Mouse (Mus musculus): ENCODE measurements around the gene Cst6. TPM values are rescaled to one million over a fixed set of nuclear protein-coding genes. Genes with fewer than 3 reads are reported as not detected.

Gene Cst6
- polyA plus RNA-seq, 1 experiment, result 0.82 TPM

DNA sequence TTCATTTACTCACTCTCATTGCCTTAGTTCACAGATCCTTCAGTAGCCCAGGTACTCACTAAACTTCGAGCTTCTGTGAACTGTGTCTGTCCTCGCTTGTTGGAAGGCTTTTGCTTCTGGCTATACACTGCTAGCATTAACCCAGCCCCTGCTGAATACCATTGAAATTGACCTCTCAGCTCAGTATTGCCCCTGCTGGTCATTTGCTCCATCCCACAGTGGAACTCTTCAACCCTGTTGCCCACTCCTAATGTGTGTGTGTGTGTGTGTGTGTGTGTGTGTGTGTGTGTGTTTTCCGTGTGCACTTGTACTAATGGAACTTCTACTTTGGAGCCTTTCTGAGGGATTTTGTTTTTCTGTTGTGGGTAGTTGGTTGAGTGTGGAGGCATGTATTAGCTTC, 21.6 kb upstream of the Cst6 start:
- Histone ChIP-seq H3K36me3 (ENCODE audit: control insufficient read depth, insufficient read depth, low read length) (peaks cover 20% of the 10 kb centered on the region), H3K27ac (ENCODE audit: insufficient read depth, low read length) (no peak overlapping the region), H3K4me1 (ENCODE audit: control insufficient read depth, insufficient read depth, insufficient read length) (peaks cover 4% of the 10 kb centered on the region), H3K27me3 (ENCODE audit: control insufficient read depth, insufficient read depth, low read length) (no peaks in the 10 kb centered on the region), H3K4me3 (ENCODE audit: extremely low read depth, insufficient read depth, insufficient read length) (no peak overlapping the region)
- WGBS, result 84% methylated on average over 3 of the region's 3 CpGs
- DNase-seq (ENCODE audit: low read depth in 1 of 2, low spot score in 2 of 2), result no peak
- TF ChIP-seq CTCF (IDR thresholded peaks at IDR 0.05; ENCODE audit: extremely low read depth, insufficient read depth, insufficient read length, insufficient replicate concordance) (no peak), POLR2A (IDR thresholded peaks at IDR 0.05; ENCODE audit: low read depth, low read length) (no peak)

DNA sequence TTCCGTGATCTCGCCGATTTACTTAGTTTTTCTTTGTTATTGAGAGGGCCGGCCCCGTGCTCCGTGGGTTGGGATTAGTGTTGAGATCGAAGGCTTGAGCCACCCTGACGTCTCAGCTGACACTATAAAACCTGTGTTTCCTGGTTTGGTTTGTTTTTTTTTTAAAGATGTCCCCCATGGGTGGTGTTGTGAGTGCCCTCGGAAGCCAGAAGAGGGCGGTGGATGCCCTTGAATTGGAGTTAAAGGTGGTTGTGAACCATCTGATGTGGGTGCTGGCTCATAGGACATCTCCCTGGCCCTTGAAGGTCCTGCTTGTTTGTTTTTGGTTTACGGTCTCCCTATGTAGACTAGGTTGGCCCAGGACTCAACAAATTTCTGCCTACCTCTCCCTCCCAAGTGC, 18.1 kb upstream of the Cst6 start:
- H3K4me1 ChIP-seq (ENCODE audit: control insufficient read depth, insufficient read depth, insufficient read length), result peaks cover 4% of the 10 kb centered on the region
- H3K27ac ChIP-seq (ENCODE audit: insufficient read depth, low read length), result peak overlapping the region; percentile 99
- 10% methylated on average over 11 of the region's 11 CpGs for WGBS
- H3K36me3 ChIP-seq (ENCODE audit: control insufficient read depth, insufficient read depth, low read length), result peaks cover 24% of the 10 kb centered on the region
- peak overlapping the region; percentile 100 for H3K4me3 ChIP-seq (ENCODE audit: extremely low read depth, insufficient read depth, insufficient read length)
- TF ChIP-seq CTCF (IDR thresholded peaks at IDR 0.05; ENCODE audit: extremely low read depth, insufficient read depth, insufficient read length, insufficient replicate concordance), result peak; percentile 7; the same call in 1 of the 2 replicates
- TF ChIP-seq POLR2A (IDR thresholded peaks at IDR 0.05; ENCODE audit: low read depth, low read length), result no peak
- no peak for DNase-seq (ENCODE audit: low read depth in 1 of 2, low spot score in 2 of 2)
- no peaks in the 10 kb centered on the region for H3K27me3 ChIP-seq (ENCODE audit: control insufficient read depth, insufficient read depth, low read length)

GRCm38 (mm10) chr19:5367053-5367359, 17.6 kb upstream of the Cst6 start, which contains the start of gene Banf1:
Gene Banf1 (minus strand): TSS chr19:5367168.
- Histone ChIP-seq H3K27me3 (ENCODE audit: control insufficient read depth, insufficient read depth, low read length) (no peaks in the 10 kb centered on the region), H3K4me1 (ENCODE audit: control insufficient read depth, insufficient read depth, insufficient read length) (peaks cover 4% of the 10 kb centered on the region), H3K4me3 (ENCODE audit: extremely low read depth, insufficient read depth, insufficient read length) (peak within 1 kb of the TSS; percentile 100), H3K36me3 (ENCODE audit: control insufficient read depth, insufficient read depth, low read length) (peaks cover 24% of the 10 kb centered on the region), H3K27ac (ENCODE audit: insufficient read depth, low read length) (peak within 1 kb of the TSS; percentile 99)
- TF ChIP-seq CTCF (IDR thresholded peaks at IDR 0.05; ENCODE audit: extremely low read depth, insufficient read depth, insufficient read length, insufficient replicate concordance) (no peak), POLR2A (IDR thresholded peaks at IDR 0.05; ENCODE audit: low read depth, low read length) (no peak)
- no peak for DNase-seq (ENCODE audit: low read depth in 1 of 2, low spot score in 2 of 2)
- 2% methylated on average over 33 of the region's 33 CpGs for WGBS

DNA sequence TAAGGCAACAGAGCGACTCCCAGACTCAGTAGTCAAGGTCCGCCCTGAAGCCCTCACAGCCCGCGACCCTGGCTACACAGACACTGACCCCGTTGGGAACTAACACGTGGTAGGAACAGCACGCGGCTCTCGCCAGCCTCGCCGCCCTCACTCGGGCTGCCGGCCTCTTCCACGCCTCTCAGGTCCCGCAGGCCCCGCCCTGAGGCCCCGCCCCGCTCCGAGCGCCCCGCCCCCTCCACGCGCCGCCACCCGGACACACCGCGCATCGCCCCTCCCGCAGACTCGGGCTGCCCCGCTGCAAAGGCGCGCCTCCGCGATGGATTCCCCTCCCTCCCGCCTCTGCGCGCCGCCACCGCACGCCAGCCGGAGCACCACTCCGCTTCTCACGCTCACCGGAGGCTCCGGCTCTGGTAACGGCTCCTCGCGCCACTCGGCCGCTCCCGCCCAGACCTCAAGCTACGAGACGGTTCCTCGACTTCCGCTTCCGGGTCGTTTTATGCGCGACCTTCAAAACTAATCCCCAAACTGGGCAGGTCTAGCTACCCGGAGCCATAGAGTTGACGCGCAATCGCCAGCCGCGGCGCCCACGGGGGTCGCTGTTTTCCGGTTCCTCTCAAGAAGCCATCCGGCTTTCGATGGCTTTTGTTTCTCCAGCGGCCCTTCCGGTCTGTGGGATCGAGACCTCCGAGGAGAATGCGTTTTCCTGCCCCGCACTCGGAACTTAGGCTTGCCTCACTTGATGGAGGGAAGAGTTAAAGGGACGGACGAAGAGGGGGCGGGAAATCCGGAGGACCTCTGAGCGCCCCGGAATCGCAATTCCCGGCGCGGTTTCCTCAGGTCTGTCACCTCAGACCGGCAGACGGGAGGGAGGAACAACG, 17.0 kb upstream of the Cst6 start, which contains the start of gene Eif1ad:
TSS of gene Eif1ad (plus strand) at position 567 of the 878 bp plus-strand sequence.
- Histone ChIP-seq H3K4me1 (ENCODE audit: control insufficient read depth, insufficient read depth, insufficient read length) (peaks cover 4% of the 10 kb centered on the region), H3K27me3 (ENCODE audit: control insufficient read depth, insufficient read depth, low read length) (no peaks in the 10 kb centered on the region), H3K36me3 (ENCODE audit: control insufficient read depth, insufficient read depth, low read length) (peaks cover 24% of the 10 kb centered on the region), H3K27ac (ENCODE audit: insufficient read depth, low read length) (peak within 1 kb of the TSS; percentile 99), H3K4me3 (ENCODE audit: extremely low read depth, insufficient read depth, insufficient read length) (peak within 1 kb of the TSS; percentile 100)
- WGBS, result under 1% methylated on average over 68 of the region's 92 CpGs
- peak; percentile 86 to 98 for DNase-seq (ENCODE audit: low read depth in 1 of 2, low spot score in 2 of 2)
- TF ChIP-seq POLR2A (IDR thresholded peaks at IDR 0.05; ENCODE audit: low read depth, low read length), result 0 out of 2 replicates have a peak, but pooled peaks have one; percentile 23
- TF ChIP-seq CTCF (IDR thresholded peaks at IDR 0.05; ENCODE audit: extremely low read depth, insufficient read depth, insufficient read length, insufficient replicate concordance), result peak; percentile 42; the same call in 1 of the 2 replicates

- Histone ChIP-seq H3K27ac (ENCODE audit: insufficient read depth, low read length) (peak overlapping the region; percentile 36; the same call in 1 of the 2 replicates), H3K27me3 (ENCODE audit: control insufficient read depth, insufficient read depth, low read length) (no peaks in the 10 kb centered on the region), H3K4me3 (ENCODE audit: extremely low read depth, insufficient read depth, insufficient read length) (peak overlapping the region; percentile 100), H3K36me3 (ENCODE audit: control insufficient read depth, insufficient read depth, low read length) (peaks cover 21% of the 10 kb centered on the region), H3K4me1 (ENCODE audit: control insufficient read depth, insufficient read depth, insufficient read length) (peaks cover 4% of the 10 kb centered on the region)
- 5% methylated on average over 11 of the region's 11 CpGs for whole genome bisulfite sequencing
- TF ChIP-seq POLR2A (IDR thresholded peaks at IDR 0.05; ENCODE audit: low read depth, low read length), result no peak
- TF ChIP-seq CTCF (IDR thresholded peaks at IDR 0.05; ENCODE audit: extremely low read depth, insufficient read depth, insufficient read length, insufficient replicate concordance), result no peak
- no peak for DNase-seq (ENCODE audit: low read depth in 1 of 2, low spot score in 2 of 2)
Observed at GRCm38 (mm10) chr19:5365751-5366150, 16.4 kb upstream of the Cst6 start.

GRCm38 (mm10) chr19:5364124-5364523, 14.8 kb upstream of the Cst6 start:
- no peak for DNase-seq (ENCODE audit: low read depth in 1 of 2, low spot score in 2 of 2)
- TF ChIP-seq POLR2A (IDR thresholded peaks at IDR 0.05; ENCODE audit: low read depth, low read length) (no peak), CTCF (IDR thresholded peaks at IDR 0.05; ENCODE audit: extremely low read depth, insufficient read depth, insufficient read length, insufficient replicate concordance) (no peak)
- Histone ChIP-seq H3K27ac (ENCODE audit: insufficient read depth, low read length) (no peak overlapping the region), H3K36me3 (ENCODE audit: control insufficient read depth, insufficient read depth, low read length) (peaks cover 10% of the 10 kb centered on the region), H3K4me3 (ENCODE audit: extremely low read depth, insufficient read depth, insufficient read length) (no peak overlapping the region), H3K4me1 (ENCODE audit: control insufficient read depth, insufficient read depth, insufficient read length) (peaks cover 4% of the 10 kb centered on the region), H3K27me3 (ENCODE audit: control insufficient read depth, insufficient read depth, low read length) (no peaks in the 10 kb centered on the region)
- WGBS, result 53% methylated on average over 2 of the region's 2 CpGs

DNA sequence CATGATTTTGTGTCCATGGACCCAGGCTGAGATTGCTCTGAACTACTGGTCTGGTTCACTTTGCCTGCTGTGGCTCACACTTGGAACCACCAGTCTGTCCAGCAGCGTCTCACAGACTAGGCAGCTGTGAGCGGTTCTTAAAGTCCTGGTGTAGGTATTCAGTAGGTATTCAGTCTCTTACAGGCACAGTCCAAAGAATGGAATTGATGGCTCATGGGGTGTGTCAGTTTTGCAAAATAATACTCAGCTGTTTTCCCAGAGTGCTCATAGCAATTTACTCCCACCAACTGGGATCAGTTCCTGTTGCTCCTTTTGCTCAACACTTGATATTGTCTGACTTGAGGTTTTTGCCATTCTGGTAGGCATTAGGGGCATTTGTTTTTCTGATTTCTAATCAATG, 12.8 kb upstream of the Cst6 start:
- peaks cover 3% of the 10 kb centered on the region for H3K4me1 ChIP-seq (ENCODE audit: control insufficient read depth, insufficient read depth, insufficient read length)
- DNase-seq (ENCODE audit: low read depth in 1 of 2, low spot score in 2 of 2), result no peak
- TF ChIP-seq POLR2A (IDR thresholded peaks at IDR 0.05; ENCODE audit: low read depth, low read length) (no peak), CTCF (IDR thresholded peaks at IDR 0.05; ENCODE audit: extremely low read depth, insufficient read depth, insufficient read length, insufficient replicate concordance) (no peak)
- WGBS, result 93% methylated on average over 2 of the region's 2 CpGs
- H3K4me3 ChIP-seq (ENCODE audit: extremely low read depth, insufficient read depth, insufficient read length), result no peak overlapping the region
- H3K27me3 ChIP-seq (ENCODE audit: control insufficient read depth, insufficient read depth, low read length), result no peaks in the 10 kb centered on the region
- H3K36me3 ChIP-seq (ENCODE audit: control insufficient read depth, insufficient read depth, low read length), result peaks cover 4% of the 10 kb centered on the region
- H3K27ac ChIP-seq (ENCODE audit: insufficient read depth, low read length), result no peak overlapping the region
